Mouse (Mus musculus): ENCODE measurements at regions not wholly inside any gene's neighbourhood (a gene's known extent, or its start where the extent isn't known, plus 50 kb on each side); places are given as distances from the start of the nearest gene placed in this dataset.

- DNase-seq (ENCODE audit: low spot score in 2 of 2), result no peak
Observed at GRCm38 (mm10) chr8:10713515-10714042, 294.7 kb downstream of the Irs2 start.

- DNase-seq (ENCODE audit: low spot score in 2 of 2), result no peak
Observed at GRCm38 (mm10) chr8:10712118-10712689, 296.1 kb downstream of the Irs2 start.

GRCm38 (mm10) chr8:10711474-10711873, 296.8 kb downstream of the Irs2 start:
- no peak for DNase-seq (ENCODE audit: low spot score in 2 of 2)

GRCm38 (mm10) chr8:10708509-10708908, 299.7 kb downstream of the Irs2 start:
- no peak for DNase-seq (ENCODE audit: low spot score in 2 of 2)

GRCm38 (mm10) chr8:10707122-10707521, 301.1 kb downstream of the Irs2 start:
- DNase-seq (ENCODE audit: low spot score in 2 of 2), result no peak

GRCm38 (mm10) chr8:10705909-10706308, 302.3 kb downstream of the Irs2 start:
- no peak for DNase-seq (ENCODE audit: low spot score in 2 of 2)

- DNase-seq (ENCODE audit: low spot score in 2 of 2), result no peak
Observed at GRCm38 (mm10) chr8:10702755-10703154, 305.5 kb downstream of the Irs2 start.

GRCm38 (mm10) chr8:10702248-10702647, 306.0 kb downstream of the Irs2 start:
- DNase-seq (ENCODE audit: low spot score in 2 of 2), result no peak

- DNase-seq (ENCODE audit: low spot score in 2 of 2), result no peak
Observed at GRCm38 (mm10) chr8:10701648-10702061, 306.6 kb downstream of the Irs2 start.

GRCm38 (mm10) chr8:10701226-10701625, 307.0 kb downstream of the Irs2 start:
- no peak for DNase-seq (ENCODE audit: low spot score in 2 of 2)

- no peak for DNase-seq (ENCODE audit: low spot score in 2 of 2)
Observed at GRCm38 (mm10) chr8:10699669-10700068, 308.6 kb downstream of the Irs2 start.

GRCm38 (mm10) chr8:10695181-10695580, 313.1 kb downstream of the Irs2 start:
- no peak for DNase-seq (ENCODE audit: low spot score in 2 of 2)

GRCm38 (mm10) chr8:10690659-10691058, 317.6 kb downstream of the Irs2 start:
- DNase-seq (ENCODE audit: low spot score in 2 of 2), result no peak

- no peak for DNase-seq (ENCODE audit: low spot score in 2 of 2)
Observed at GRCm38 (mm10) chr8:10689881-10690280, 318.4 kb downstream of the Irs2 start.

GRCm38 (mm10) chr8:10687867-10688561, 320.2 kb downstream of the Irs2 start:
- no peak for DNase-seq (ENCODE audit: low spot score in 2 of 2)

All from right cerebral cortex, postnatal 10 days (tissue).